Mouse (Mus musculus): ENCODE measurements at regions not wholly inside any gene's neighbourhood (a gene's known extent, or its start where the extent isn't known, plus 50 kb on each side); places are given as distances from the start of the nearest gene placed in this dataset.

- no peak for DNase-seq (ENCODE audit: low read depth, low spot score)
Observed at GRCm38 (mm10) chr2:170675731-170676130, 55.9 kb upstream of the Dok5 start.

- peak; percentile 89 for DNase-seq (ENCODE audit: low read depth, low spot score)
Observed at GRCm38 (mm10) chr2:170673683-170674082, 57.9 kb upstream of the Dok5 start.

- peak; percentile 65 for DNase-seq (ENCODE audit: low read depth, low spot score)
Observed at GRCm38 (mm10) chr2:170672789-170673188, 58.8 kb upstream of the Dok5 start.

GRCm38 (mm10) chr2:170668960-170669359 is 62.6 kb upstream of the Dok5 start:
- DNase-seq (ENCODE audit: low read depth, low spot score), result no peak

GRCm38 (mm10) chr2:170668497-170668896 is 63.1 kb upstream of the Dok5 start:
- DNase-seq (ENCODE audit: low read depth, low spot score), result no peak

GRCm38 (mm10) chr2:170662069-170662980 is 60.5 kb upstream of the 4930470P17Rik start:
- DNase-seq (ENCODE audit: low read depth, low spot score), result peak; percentile 54

GRCm38 (mm10) chr2:170659291-170659690 is 57.5 kb upstream of the 4930470P17Rik start:
- DNase-seq (ENCODE audit: low read depth, low spot score), result no peak

- DNase-seq (ENCODE audit: low read depth, low spot score), result peak; percentile 53
Observed at GRCm38 (mm10) chr2:170658520-170658919, 56.7 kb upstream of the 4930470P17Rik start.

GRCm38 (mm10) chr2:170657821-170658221 is 56.0 kb upstream of the 4930470P17Rik start:
- DNase-seq (ENCODE audit: low read depth, low spot score), result peak; percentile 81

- no peak for DNase-seq (ENCODE audit: low read depth, low spot score)
Observed at GRCm38 (mm10) chr2:170652128-170652527, 50.3 kb upstream of the 4930470P17Rik start.
